Mouse (Mus musculus) ES-E14 (cell line): Measurements from ENCODE around the gene Acpp.

Experiments
- CHD2 ChIP-seq: IDR thresholded peaks from 2 replicates; pipeline ENCODE4 v1.6.1; 2014; ENCODE audit warnings: mild to moderate bottlenecking, low read depth, low read length, inconsistent platforms
- HCFC1 ChIP-seq: IDR thresholded peaks from 2 replicates; pipeline ENCODE4 v1.6.1; 2012; ENCODE audit warnings: low read length, inconsistent platforms, borderline replicate concordance; ENCODE audit not compliant: insufficient read depth
- MAFK ChIP-seq: IDR thresholded peaks from 2 replicates; pipeline ENCODE4 v1.6.1; 2014; ENCODE audit warnings: mild to moderate bottlenecking, low read depth, low read length, inconsistent platforms; ENCODE audit not compliant: insufficient read depth
- ZC3H11A ChIP-seq: IDR thresholded peaks from 2 replicates; pipeline ENCODE4 v1.6.1; 2012; ENCODE audit warnings: low read depth, mild to moderate bottlenecking, inconsistent platforms, low read length, borderline replicate concordance

GRCm38 (mm10) chr9:104262823-104263352 lies 74.7 kb downstream of the Acpp start, which contains the start of gene Dnajc13:
- TF ChIP-seq MAFK: no peak
- no peak for TF ChIP-seq CHD2
- no peak for TF ChIP-seq ZC3H11A
- peak; percentile 63 for TF ChIP-seq HCFC1
